Mouse (Mus musculus) cerebellum, adult 2 months (tissue): ENCODE measurements around the gene Otx2. TPM values are rescaled to one million over a fixed set of nuclear protein-coding genes. Genes with fewer than 3 reads are reported as not detected.
A peak's percentile ranks its signal among the peaks of the same experiment; 100 is the strongest.
"Not testable (repeated sequence)": the region's sequence is repeated elsewhere in the genome, so short reads cannot be mapped to it uniquely, and the experiment has no call there.

Source experiments
- DNase-seq, 2 experiments: peaks; one replicate each; pipeline ENCODE4 v3.0.0; 2021
- H3K27ac ChIP-seq: fragments of 200-500 bp; 2 replicates; pipeline ENCODE4 v1.5.1; 2012; ENCODE audit warnings: low read length, control low read depth, inconsistent platforms; ENCODE audit not compliant: insufficient read depth
- H3K27me3 ChIP-seq: fragments of 200-500 bp; 2 replicates; pipeline ENCODE4 v1.6.1; 2012; ENCODE audit warnings: inconsistent platforms, mild to moderate bottlenecking, low read length, moderate library complexity; ENCODE audit not compliant: control insufficient read depth, insufficient read depth
- H3K4me1 ChIP-seq: fragments of 200-500 bp; 2 replicates; pipeline ENCODE4 v1.6.1; 2011; ENCODE audit warnings: low read length; ENCODE audit not compliant: control insufficient read depth, insufficient read depth
- H3K4me3 ChIP-seq: fragments of 200-500 bp; replicated peaks from 2 replicates; pipeline ENCODE3; 2011; ENCODE audit warnings: mild to moderate bottlenecking, low read depth, low read length, control low read depth; ENCODE audit not compliant: insufficient read depth
- CTCF ChIP-seq: fragments of 200-500 bp; IDR thresholded peaks from 2 replicates; pipeline ENCODE4 v1.5.1; 2011; ENCODE audit warnings: low read depth, mild to moderate bottlenecking, control low read depth, low read length, moderate library complexity, borderline replicate concordance; ENCODE audit not compliant: insufficient read depth
- POLR2A ChIP-seq: fragments of 200-500 bp; IDR thresholded peaks from 2 replicates; pipeline ENCODE4 v1.6.1; 2011; ENCODE audit warnings: low read length, control low read depth, borderline replicate concordance; ENCODE audit not compliant: insufficient read depth
- WGBS: fragments of 180-500 bp; shearing (Covaris S2); methylation state at CpG from one replicate; pipeline ENCODE4 v1.1.7; 2018; 5-methylcytosine and 5-hydroxymethylcytosine counted together
- polyA plus RNA-seq: library from polyadenylated mRNA; depleted of rRNA; stranded (reverse); fragments of >200 nt; gene quantifications from 2 replicates; pipeline ENCODE4 v1.2.3, GENCODE M21; 2012; rRNA removed

Otx2 gene
- polyA plus RNA-seq, 1 experiment: 9.9 TPM

DNA sequence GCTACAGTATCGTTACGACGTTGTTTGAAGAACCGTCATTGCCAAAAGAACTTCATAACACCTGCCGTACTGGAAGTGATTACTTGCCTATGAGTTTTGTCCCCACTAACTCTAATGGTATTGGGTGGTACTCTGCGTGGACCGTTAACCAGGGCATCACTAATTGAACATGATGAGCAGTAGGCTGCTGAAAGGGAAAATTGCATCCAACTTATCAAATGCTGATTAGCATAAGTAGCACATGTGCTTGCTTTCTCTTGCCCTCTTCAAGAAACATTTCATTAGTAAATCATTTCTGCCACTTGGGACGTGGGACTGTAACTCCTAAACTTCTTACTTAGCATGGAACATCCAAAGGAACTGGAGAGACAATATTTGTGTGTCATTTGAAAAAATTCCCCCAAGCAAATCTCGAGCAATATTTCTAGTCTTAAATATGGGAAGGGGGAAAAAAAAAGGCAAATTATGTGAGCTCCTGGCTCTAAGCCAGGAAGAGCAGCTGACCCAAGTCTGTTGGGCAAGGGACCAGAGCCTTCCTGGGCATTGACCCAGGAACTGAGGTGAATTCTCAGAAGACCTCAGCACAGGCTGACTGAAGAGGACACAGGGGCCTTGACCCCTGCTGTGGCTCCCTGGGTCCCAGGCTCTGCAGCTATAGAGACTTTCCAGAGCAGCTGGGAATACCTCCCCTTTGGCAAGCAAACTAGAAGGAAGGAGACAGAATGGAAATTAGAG, 48.9 kb downstream of the Otx2 start:
- Histone ChIP-seq H3K4me1 (peaks cover 6% of the 10 kb centered on the region), H3K27ac (no peak overlapping the region), H3K27me3 (no peaks in the 10 kb centered on the region), H3K4me3 (no peak overlapping the region)
- DNase-seq: peak; percentile 49 to 66
- WGBS: 34% methylated on average over 9 of the region's 9 CpGs
- TF ChIP-seq POLR2A: no peak
- no peak for TF ChIP-seq CTCF

DNA sequence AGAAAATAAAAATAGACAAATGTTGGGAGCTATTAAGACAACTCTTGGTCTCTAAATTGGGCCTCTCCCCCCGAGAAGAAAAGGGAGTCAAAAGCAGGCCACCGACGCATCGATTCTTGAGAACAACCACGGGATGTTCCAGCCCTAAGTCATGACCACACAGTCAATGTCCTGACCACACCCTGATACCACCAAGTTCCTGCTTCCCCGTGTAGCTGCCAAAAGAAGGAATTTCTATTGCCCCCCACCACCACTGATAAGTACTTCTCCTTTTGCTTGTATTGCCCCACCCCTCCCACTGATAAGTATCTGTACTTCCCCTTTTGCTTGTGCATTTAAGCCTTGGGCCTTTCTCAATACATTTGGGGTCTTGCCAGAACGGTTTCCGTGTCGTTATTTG, 50.9 kb downstream of the Otx2 start:
- DNase-seq, H3K27ac ChIP-seq, H3K4me1 ChIP-seq, H3K27me3 ChIP-seq, H3K4me3 ChIP-seq: not testable (repeated sequence)
- WGBS: 90% methylated on average over 9 of the region's 9 CpGs

DNA sequence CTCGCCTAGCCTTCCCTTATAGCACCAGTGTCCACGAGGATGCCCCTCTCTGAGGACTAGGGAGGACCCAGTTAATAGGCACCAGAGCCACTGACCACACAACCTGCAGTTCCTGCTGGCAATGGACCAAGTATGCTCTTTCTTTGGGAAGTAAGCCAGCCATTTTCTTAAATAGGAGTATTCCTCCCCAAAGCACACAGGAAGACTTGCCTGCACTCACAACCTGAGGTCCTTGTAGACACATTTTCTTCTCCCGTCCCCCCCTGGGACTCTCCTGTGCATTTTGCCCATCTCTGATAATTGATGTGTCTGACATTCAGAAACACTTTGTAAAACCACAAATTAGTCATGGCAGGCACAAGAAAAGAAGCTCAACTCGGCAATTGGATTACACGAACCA, 57.3 kb downstream of the Otx2 start:
- no peak for DNase-seq
- WGBS: 71% methylated on average over 5 of the region's 5 CpGs
- H3K4me3 ChIP-seq: no peak overlapping the region

DNA sequence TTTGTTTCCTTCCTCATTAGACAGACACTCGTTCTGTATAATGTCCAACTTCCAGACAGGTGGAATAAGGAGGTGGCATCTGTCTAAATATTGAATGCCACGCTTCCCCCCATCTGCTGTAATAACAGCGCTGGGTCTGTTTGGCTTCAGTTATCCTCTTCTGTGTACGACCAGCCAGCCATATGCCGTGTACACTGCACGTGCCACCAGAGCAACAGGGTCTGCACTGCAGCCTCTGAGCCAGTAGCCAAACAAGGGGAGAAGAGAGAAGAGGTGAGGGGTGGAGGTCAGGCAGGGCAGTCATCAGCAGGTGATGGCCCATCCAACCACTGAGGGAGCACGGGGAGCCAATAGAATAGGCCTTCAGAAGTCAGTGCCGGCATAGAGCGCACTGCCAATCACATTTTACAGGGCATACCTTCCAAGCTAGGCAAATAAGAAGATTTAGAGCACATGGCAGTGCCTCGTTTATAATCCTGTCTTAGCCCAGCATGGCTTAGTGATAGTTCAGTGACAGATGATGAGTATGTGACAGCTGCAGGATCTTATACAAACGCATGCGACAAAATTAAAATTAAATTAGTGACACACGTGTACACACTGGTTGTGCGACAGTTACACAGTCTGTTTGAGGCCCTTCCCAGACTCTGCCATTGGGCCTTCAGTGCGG, 64.8 kb downstream of the Otx2 start:
- WGBS: 34% methylated on average over 15 of the region's 15 CpGs
- no peak overlapping the region for H3K4me3 ChIP-seq
- DNase-seq: peak in 1 of 2 experiments; percentile 5
- no peak overlapping the region for H3K27ac ChIP-seq
- no peaks in the 10 kb centered on the region for H3K27me3 ChIP-seq
- no peak for TF ChIP-seq POLR2A
- TF ChIP-seq CTCF: no peak
- peaks cover 5% of the 10 kb centered on the region for H3K4me1 ChIP-seq

More for the DNA sequence above, 57.3 kb downstream of the Otx2 start:
- no peak for TF ChIP-seq CTCF
- TF ChIP-seq POLR2A: no peak
- no peak overlapping the region for H3K27ac ChIP-seq
- H3K4me1 ChIP-seq: no peaks in the 10 kb centered on the region
- no peaks in the 10 kb centered on the region for H3K27me3 ChIP-seq

Other genes starting within 250 kb of the Otx2 start
- 18.6 and 18.9 TPM in 2 replicates for gene Tmem260, start 227.7 kb downstream of the Otx2 start, polyA plus RNA-seq